Mouse (Mus musculus): ENCODE results near the gene Tbc1d10a.

Gene Tbc1d10a

DNA sequence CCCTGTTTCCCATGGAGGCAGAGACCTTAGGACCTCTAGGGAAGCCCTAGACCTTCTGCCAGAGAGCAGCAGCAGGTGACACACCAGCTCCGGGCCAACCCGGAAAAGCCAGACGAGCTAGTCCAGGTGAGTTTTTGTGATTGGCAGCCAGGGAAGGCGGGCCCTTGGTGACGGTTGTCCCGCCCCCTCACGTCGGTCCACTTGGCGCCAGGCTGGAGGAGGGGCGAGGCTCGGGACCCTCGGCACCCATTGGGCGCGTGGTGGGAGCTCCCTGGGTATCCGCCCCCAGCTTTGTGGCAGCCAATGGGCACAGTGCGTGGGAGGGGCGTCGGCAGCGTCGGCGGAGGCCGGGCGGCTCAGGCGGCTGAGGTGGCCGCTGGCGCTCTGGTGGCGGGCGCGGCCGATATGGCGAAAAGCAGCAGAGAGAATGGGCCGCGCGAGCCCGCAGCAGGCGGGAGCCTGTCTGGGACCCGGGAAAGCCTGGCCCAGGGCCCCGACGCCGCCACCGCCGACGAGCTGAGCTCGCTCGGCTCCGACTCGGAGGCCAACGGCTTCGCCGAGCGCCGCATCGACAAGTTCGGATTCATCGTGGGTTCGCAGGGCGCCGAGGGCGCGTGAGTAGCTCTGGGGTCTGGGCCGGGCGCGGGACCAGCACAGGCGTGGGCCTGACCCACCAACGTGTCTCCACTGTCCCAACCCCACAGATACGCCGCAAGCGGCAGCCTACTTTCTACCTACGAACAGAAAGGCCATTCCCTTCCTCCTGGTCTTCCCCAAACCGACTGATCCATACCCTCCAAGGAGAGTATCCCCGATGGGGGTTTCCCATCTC, at the start of gene Tbc1d10a:
TSS of gene Tbc1d10a (plus strand) at position 304 of the 832 bp plus-strand sequence.
- DNase-seq (ENCODE audit: low read depth) = peak; percentile 99

DNA sequence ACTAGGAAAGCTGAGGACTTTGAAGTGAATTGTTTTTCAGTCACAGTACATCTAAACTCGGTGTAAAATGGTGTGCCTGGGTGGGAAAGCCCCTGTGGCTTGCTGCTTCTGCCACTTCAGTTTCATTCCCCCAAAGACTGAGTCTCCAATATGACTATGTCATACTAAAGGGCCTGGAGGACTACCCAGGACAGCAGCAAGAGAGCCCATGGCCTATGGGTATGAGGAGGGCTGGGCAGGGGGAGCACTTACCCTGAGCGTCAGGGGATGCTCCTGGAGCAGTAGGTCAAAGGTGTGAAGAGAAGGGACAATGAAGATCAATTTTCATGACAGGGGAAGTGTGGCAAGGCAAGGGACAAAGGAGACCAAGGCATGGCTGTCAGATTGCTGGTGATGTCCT, 47.6 kb upstream of the Tbc1d10a start:
- DNase-seq (ENCODE audit: low read depth) = no peak

DNA sequence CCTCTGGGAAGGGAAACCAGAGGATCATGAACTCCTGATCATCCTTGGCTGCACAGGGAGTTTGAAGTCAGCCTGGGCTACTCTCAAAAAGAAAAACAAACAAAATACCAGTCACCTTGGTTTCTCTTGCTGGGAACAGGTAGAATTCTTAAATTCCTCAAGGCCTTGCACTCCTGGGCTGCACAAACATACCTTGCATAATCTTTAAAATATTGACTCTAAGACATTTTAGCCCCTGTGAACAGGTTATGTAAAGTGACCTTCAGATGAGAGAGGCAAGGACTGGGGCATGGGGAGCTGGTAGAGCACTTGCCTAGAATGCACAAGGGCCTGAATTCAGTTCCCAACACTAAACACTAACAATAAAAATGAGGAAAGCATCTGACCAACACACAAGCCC, 45.1 kb upstream of the Tbc1d10a start:
- DNase-seq (ENCODE audit: low read depth) = no peak

DNA sequence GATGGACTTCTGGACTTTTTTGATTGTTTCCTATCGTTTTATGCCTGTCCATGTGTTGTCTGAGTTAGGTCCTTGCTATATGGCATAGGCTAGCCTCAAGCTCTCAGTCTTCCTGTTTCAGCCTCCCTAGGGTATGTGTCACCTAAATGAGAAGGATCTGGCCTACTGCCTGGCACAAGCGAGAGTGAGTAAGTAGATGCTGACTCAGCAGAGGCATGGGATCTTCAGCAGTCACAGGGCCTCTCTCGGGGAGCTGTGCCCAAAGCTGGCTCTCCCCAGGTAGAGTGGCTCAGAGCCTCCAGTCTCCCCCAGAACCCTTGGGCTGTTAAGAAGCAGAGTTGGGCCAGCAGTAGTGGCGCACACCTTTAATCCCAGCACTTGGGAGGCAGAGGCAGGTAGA, 44.2 kb upstream of the Tbc1d10a start:
- DNase-seq (ENCODE audit: low read depth) = no peak

DNA sequence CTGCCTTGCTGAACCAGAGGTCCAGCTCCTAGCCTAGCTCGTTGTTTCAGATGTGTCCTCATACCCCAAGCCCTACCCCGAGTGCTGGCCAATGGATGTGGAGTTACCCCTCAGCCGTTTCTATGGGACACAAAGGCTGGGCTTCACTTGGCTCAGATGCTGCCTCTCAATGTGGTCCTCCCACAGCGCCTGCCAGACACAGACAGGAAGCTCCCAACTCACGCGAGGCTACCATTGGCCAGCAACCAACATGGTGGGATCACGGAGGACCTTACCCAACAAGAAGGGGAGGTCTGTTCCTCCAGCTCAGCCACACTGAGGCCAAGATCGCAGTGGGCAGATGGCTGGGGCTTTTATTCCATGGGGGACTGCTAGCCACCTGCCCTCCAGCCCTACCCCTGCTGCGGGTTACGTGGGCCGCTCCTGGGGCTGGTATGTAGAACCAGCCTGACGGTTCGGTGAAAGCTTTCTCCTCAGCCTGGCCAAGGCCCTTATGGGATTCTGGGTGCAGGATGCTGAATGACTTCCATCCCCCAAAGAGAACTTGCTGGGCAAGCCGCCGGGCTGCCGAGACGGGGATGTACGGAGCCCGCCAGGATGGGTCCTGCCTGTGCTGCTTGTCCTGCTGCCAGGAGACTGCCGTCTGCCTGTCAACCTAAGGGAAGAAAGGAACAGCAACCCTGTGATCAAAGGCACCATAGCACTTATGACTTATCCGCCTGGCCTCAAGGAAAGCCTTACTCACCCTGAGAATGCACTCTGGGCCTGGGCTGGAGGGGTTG, 43.1 kb upstream of the Tbc1d10a start:
- no peak for DNase-seq (ENCODE audit: low read depth)

DNA sequence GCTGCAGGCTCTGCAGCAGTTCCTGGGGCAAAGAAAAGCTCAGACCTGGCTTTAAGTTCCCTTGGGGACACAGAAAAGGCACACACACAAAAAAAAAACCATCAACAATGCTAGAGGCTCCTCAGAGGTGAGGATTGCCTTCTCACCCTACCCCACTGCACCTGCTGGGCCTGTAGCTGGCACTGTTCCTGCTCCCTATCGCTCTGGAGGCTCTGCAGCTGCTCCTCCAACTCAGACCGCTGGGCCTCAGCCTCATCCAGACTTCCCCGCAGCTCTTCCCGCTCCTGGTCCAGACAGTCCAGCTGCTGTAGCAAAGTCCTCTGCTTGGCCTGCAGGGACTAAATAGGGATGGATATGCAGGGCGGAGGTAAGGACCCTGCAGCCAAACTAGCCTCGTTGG, 40.2 kb upstream of the Tbc1d10a start:
- DNase-seq (ENCODE audit: low read depth) = no peak

DNA sequence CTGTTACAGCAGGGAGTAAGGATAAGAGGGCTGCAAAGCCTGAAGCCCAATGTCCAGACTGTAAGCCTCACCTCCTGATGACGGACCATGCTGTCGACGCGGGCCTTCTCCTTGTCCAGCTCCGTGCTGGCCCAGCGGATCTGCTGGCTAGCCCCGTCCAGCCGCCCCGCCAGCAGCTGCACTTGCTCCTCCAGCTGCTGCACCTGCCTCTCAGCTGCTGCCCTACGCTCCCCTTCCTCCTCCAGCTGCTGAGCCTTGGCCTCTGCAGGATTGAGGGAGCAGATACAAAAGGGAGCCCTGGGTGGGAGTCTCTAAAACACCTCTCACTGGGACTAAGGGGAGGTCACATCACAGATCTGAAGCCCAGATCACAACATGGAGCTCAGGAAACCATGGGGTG, 39.5 kb upstream of the Tbc1d10a start:
- DNase-seq (ENCODE audit: low read depth) = no peak

DNA sequence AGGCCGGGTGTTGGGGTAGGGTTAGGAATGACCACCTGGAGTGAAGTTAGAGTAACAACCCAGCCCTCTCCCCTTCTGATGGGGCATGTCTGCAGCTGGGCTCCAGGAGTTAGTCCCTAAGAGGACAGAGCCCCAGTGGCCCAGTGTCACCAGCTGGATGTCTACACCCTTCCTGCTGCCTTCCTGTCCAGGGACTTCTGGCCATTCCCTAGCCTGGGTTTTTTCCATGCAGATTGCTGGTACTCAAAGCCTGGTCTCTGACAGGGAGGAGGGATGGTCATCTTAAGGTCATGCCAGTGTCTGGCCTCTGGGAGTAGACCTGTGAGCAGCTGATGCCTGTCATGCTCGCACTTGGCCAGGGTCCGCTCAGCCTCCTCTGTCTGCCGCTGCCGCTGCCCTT, 38.5 kb upstream of the Tbc1d10a start:
- no peak for DNase-seq (ENCODE audit: low read depth)

DNA sequence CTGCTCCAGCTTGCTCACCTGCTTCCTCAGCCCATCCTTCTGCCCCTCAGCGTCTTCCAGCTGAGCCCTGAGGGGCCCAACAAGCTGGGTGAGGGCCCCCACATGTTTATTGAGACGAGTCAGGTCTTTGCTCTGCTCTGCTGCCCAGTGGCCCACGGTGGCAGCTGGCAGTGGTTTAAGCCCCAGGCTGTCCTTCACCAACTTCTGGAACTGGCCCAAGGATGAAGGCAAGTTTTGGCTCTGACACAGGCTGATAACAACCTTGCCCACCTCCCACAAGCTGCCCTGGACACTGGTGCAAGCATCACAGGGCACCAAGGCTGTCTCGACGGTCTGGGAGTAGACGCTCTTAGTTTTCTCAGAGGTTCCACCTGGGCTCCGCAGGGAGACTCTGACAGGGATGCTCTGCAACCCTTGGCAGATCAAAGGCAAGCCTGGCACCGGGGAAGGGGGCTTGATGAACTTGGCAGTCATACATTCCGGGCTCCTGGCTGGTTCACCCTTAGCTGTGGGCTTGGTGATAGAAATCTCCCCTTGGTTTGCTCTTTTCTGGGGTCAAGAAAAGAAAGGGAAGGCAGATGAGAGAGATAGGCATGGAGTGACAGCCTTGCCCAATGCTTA, 37.9 kb upstream of the Tbc1d10a start:
- DNase-seq (ENCODE audit: low read depth) = no peak

DNA sequence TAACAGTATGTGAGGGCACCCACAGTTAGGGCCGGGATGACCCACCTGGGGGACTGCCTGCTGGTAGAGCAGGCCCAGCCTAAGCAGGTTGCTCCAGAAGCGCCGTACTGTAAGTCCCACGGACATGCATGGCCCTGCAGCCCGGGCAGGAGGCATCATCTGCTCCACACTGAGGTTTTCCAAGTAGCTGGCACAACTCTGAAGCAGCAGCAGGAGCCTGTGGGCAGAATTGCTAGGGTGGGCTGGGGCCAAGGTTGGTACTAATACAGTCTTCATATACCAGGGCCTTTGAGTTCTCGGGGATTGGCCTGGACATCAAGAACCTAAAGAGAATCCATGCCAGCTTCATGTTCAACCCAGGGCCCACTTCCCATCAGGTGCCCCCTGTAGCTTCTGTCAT, 36.7 kb upstream of the Tbc1d10a start:
- DNase-seq (ENCODE audit: low read depth) = no peak

DNA sequence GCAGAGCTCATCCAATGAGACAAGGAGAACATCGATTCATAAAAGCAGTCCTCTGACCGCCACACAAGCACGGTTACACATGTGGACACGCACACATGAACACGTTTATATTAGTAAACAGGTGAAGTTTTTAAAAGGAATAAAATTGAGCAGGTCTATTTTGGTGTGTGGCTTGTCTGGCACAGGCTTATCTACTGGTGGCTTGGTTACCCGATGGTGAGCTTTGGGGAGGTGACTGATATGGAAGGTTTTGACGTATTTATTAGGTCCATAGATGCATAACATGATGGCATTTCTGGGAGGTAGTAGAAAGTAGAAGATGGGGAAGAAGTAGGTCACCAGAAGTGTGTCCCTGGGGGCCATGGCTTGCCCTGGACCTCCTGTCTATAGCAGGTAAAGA, 32.9 kb upstream of the Tbc1d10a start:
- no peak for DNase-seq (ENCODE audit: low read depth)

DNA sequence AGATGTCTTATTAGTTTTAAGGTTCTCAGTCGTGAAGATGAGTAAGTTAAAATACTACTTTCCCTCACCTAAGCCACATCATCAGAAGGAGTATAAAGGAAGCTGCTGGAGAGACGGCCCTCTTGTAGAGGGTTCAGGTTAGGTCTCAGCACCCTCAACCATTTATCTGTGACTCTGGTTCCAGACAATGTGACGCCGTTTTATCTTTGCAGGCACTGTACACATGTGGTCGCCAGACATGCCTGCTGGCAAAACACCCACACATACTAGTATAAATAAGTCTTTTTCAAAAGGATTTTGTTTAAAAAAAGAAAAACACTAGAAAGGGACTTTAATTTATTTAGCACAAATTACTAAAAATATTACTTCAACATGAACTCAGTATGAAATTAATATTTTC, 30.9 kb upstream of the Tbc1d10a start:
- no peak for DNase-seq (ENCODE audit: low read depth)

DNA sequence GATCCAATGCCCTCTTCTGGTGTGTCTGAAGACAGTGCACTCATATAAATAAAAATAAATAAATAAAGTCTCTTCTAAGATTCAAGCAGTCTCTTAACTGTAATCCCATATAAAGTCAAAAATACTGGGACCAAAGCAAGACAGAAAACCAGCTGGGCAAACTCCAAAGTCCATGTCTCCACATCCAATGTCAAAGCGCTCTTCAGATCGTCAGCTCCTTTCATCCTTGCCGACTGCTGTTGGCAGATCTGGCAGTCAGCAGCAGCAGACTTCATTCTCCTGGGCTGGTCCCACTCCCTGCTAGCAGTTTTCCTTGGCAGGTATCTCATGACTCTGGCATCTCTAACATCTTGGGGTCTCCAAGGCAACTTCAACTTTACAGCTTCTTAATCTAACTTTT, 27.9 kb upstream of the Tbc1d10a start:
- DNase-seq (ENCODE audit: low read depth) = no peak

DNA sequence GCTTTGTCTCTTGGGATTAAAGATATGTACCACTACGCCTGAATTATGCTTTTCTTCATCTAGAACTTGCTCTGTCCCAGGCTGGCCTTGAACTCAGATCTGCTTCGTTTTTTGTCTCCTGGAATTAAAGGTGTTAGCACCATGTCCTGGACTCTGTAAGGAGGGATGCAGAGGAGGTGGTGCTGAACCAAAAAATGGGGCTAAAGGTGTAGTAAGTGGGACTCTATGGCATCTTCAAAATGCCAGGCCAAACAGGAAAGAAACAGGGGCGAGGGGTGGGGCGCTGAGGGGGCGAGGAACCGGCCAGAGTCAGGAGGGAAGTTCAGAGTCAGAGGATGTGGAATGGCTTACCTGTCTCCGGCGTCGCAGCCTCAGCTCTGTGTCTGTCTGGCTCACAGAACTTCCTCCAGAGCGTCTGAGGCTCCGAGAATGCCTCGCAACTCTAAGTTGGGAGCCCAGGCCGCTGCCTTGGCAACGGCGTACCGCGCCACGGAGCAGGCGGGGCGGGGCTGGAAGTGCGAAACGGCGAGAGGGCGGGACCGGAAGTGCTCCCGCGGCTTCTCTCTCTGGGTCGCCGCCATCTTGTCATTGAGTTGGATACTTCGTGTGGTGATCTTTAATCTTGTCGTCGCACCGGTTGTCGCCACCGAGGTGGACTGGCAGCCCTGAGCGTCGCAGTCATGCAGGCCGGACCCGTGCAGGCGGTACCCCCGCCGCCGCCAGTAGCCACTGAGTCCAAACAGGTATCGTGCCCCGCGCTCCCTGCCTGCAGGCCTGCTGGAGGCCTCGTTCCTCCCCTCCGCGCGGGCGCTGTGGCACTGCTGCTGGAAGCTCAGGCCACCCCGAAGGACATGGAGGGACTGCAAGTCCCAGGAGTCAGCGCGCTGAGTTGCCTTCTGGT, 26.5 kb upstream of the Tbc1d10a start, which contains the start of the genes Ccdc157 and Sf3a1:
TSS of gene Ccdc157 (minus strand) at position 486 of the 901 bp plus-strand sequence.
TSS of gene Sf3a1 (plus strand) at position 543 of the 901 bp plus-strand sequence.
- peak; percentile 95 for DNase-seq (ENCODE audit: low read depth)

DNA sequence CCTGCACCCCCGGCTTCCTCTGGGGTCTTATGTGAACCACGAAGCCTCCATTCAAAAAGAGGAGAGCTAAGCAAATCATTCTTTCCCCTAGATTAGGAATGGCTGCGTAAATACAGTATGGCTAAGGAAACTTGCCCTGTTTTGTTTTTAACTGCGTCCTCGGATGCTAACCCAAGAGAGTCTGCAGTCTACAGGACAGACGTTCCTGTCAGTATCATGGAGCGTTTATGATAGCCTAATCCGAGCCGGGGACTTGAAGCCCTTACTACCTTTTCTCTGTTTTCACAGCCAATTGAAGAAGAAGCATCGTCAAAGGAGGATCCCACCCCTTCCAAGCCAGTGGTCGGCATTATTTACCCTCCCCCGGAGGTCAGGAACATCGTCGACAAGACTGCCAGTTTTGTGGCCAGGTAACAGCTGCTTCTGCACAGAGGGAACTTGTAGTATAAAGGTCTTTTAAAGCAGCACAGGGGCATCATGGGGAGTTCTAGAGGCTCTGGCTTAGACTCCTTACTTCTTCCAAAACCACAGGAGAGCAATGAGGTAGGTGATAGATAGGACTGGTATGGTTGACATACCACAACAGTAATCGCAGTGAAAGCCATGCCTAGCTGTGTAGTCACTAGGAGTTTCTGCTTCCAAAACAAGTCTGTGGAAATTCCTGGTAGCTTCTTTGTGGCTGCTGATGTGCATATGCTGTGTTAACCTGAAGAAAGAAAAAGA, 25.7 kb upstream of the Tbc1d10a start:
- no peak for DNase-seq (ENCODE audit: low read depth)

DNA sequence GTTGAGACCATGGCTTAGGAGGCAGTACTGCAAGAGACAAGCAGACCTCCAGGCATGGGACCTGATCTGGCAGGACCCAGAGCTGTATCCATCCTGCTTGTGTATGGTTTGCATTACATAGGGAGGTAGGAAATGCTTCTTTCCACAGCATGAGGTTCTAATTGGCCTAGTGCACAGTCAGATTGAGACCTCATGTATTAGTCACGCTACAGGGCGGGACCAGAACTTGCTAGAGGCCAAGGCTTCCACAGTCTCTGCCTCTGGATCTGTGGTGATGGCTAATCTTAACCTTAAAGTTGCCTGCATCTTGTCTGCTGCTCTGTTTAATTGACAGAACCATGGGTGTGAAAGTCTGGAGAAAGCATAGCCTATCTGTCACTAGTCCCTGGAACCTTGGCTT, 21.9 kb upstream of the Tbc1d10a start:
- DNase-seq (ENCODE audit: low read depth) = no peak

DNA sequence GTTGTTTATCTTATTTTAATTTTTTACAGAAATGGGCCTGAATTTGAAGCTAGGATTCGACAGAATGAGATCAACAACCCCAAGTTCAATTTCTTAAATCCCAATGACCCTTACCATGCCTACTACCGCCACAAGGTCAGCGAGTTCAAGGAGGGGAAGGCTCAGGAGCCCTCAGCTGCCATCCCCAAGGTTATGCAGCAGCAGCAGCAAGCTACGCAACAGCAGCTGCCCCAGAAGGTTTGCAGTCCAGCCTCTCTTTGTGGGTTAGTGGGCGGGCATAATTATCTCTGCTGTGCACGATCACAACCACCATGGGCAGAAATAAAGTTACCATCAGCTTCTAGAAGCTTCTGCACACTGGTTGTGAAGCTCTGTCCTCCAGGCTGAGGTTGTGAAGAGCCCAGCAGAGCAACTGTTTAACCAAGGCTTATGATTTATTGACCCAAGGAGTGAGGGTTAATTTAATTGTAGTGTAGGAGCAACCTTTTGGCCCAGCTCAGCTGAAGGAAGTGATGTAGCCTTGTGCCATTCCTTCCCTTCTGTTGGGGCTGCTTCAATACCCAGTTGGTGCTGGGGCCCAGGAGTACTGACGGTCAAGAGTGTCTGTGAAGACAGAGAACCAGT, 20.0 kb upstream of the Tbc1d10a start:
- DNase-seq (ENCODE audit: low read depth) = no peak

DNA sequence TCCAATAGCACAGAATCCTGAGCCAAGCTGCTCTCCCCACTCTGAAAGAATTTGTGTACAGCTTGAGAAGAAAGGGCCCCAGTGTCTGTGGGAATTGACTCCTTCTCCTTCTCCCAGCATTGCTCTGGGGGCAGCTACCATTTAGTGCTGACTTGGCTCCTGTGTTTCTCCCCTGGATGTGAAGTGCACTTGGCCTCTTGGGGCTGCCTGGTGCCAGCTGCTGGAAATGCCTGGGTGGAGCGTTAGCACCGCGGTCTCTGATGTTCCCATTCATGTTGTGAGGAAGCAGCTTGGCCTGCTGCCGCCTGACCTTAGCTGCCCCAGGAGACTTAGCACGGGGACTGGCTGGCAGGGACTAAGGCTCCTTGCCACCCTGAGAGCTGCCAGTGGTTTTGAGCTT, 12.0 kb upstream of the Tbc1d10a start:
- no peak for DNase-seq (ENCODE audit: low read depth)

DNA sequence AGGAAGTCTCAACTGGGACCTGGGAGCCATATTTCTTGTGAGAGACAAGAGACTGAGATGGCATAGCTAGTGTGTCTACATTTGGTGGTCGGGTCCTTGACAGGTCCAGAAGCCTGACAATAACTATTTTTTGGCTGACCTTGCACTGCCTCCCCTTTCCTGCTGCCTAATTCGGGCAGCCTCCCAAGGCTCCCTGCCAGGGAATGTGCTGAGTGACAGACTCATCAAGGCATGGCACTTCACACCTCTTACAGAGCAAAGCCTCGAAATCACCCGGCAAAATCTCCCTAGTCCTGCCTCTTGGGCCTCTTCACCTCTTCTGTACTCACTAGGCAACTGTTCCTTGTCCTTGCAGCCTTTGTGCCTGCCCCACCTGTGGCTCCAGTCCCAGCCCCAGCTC, 8.9 kb upstream of the Tbc1d10a start:
- no peak for DNase-seq (ENCODE audit: low read depth)

DNA sequence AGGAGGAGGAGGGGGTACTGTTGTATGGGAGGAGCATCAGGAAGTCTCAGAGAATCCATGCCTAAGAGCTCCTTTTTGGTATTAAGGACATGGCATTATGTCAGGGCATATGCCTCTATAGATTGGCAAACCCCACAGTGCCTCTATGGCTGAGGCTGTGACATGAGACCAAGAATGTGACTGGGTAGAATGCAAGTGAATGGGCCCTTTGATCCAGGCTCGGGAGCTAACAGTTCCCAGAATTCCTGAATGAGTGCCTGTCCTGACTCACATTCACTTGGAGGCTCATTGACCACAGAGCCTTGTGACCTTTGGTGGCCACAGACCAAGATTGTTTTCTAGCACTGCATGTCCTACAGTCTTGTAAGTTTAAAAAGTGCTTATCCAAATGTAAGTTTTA, 4.5 kb upstream of the Tbc1d10a start:
- no peak for DNase-seq (ENCODE audit: low read depth)

DNA sequence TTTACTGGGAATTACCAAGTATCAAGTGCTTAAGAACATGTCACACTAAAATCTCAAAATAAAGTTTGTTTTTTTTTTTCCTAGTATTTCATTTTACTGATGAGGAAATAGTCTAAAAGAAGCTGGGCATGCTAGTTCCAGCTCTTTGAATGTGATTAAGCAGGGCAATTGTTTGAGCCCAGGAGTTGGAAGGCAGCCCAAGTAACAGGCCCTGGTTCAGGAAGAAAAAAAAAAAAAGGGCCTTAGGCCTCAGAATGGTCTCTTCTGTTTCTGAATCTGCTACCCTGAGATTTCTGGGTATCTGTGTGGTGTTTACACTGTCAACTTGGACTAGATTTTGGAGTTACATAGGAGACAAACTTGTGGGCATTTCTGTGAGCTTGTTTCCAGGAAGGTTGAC, 3.1 kb upstream of the Tbc1d10a start:
- DNase-seq (ENCODE audit: low read depth) = no peak

Measured in naive thymus-derived CD4-positive, alpha-beta T cell, adult 2 months (primary cell).